Mouse (Mus musculus) stomach, embryonic 14.5 days (tissue): Measurements from ENCODE around the gene Gpm6b. TPM values are rescaled to one million over a fixed set of nuclear protein-coding genes. Genes with fewer than 3 reads are reported as not detected.

ENCODE experiments used
- polyA plus RNA-seq: library from polyadenylated mRNA; unstranded; fragments of >200 nt; fragmentation: Nextera tagmentation; extraction: Ambion mirVana; gene quantifications from 2 replicates; pipeline ENCODE4 v1.2.1, GENCODE M21; 2014

Gpm6b gene
- polyA plus RNA-seq, 1 experiment from 2014 or later = 47.5 TPM

Other genes starting within 250 kb of the Gpm6b start
- gene Gemin8, start 68.5 kb upstream of the Gpm6b start, polyA plus RNA-seq = 14.6 and 17.3 TPM in 2 replicates
- gene Trappc2, start 201.7 kb downstream of the Gpm6b start, polyA plus RNA-seq = 27.0 and 28.1 TPM in 2 replicates
- gene Ofd1, start 201.8 kb downstream of the Gpm6b start, polyA plus RNA-seq = 9.0 and 9.2 TPM in 2 replicates
- gene Rab9, start 241.0 kb downstream of the Gpm6b start, polyA plus RNA-seq = 64.8 and 65.3 TPM in 2 replicates